Mouse (Mus musculus): ENCODE results near the gene Pms2. TPM values are rescaled to one million over a fixed set of nuclear protein-coding genes. Genes with fewer than 3 reads are reported as not detected.

Gene Pms2
- total and polyA plus RNA-seq, 2 experiments from 2014 or later = 8.0 to 10.5 TPM

- H3K9me3 ChIP-seq (replicated peaks; ENCODE audit: control insufficient read depth, low read length) = no peaks in the 10 kb centered on the region
- H3K4me2 ChIP-seq (ENCODE audit: low read depth, low read length) = no peak overlapping the region
- ATAC-seq (ENCODE audit: insufficient read depth, low read depth) (no peak), DNase-seq (ENCODE audit: low spot score) (no peak)
- no peak overlapping the region for H3K27ac ChIP-seq (ENCODE audit: low read depth)
- WGBS = 29% methylated on average over 3 of the region's 3 CpGs
- TF ChIP-seq CTCF (IDR thresholded peaks at IDR 0.05; ENCODE audit: low read depth) (no peak), EP300 (IDR thresholded peaks at IDR 0.05; ENCODE audit: low read depth) (no peak)
- H3K9ac ChIP-seq (replicated peaks; ENCODE audit: low read depth, low read length) = no peak overlapping the region
- H3K4me1 ChIP-seq (ENCODE audit: control insufficient read depth, insufficient read depth) = no peaks in the 10 kb centered on the region
- H3K4me3 ChIP-seq (ENCODE audit: low read depth, low read length) = no peak overlapping the region
- no peaks in the 10 kb centered on the region for H3K27me3 ChIP-seq (ENCODE audit: control insufficient read depth, insufficient read depth, low read length)
- H3K36me3 ChIP-seq (replicated peaks; ENCODE audit: control insufficient read depth, insufficient read depth, low read length) = no peaks in the 10 kb centered on the region
Observed at GRCm38 (mm10) chr5:143972628-143973027, 62.9 kb downstream of the Pms2 start.

- Histone ChIP-seq H3K4me1 (ENCODE audit: control insufficient read depth, insufficient read depth) (no peaks in the 10 kb centered on the region), H3K27me3 (ENCODE audit: control insufficient read depth, insufficient read depth, low read length) (no peaks in the 10 kb centered on the region), H3K9me3 (replicated peaks; ENCODE audit: control insufficient read depth, low read length) (no peaks in the 10 kb centered on the region), H3K9ac (replicated peaks; ENCODE audit: low read depth, low read length) (no peak overlapping the region), H3K4me2 (ENCODE audit: low read depth, low read length) (no peak overlapping the region), H3K27ac (ENCODE audit: low read depth) (no peak overlapping the region), H3K4me3 (ENCODE audit: low read depth, low read length) (no peak overlapping the region), H3K36me3 (replicated peaks; ENCODE audit: control insufficient read depth, insufficient read depth, low read length) (no peaks in the 10 kb centered on the region)
- WGBS = 45% methylated on average over 4 of the region's 4 CpGs
- TF ChIP-seq EP300 (IDR thresholded peaks at IDR 0.05; ENCODE audit: low read depth) (no peak), CTCF (IDR thresholded peaks at IDR 0.05; ENCODE audit: low read depth) (peak; percentile 88)
- DNase-seq (ENCODE audit: low spot score) (peak; percentile 31), ATAC-seq (ENCODE audit: insufficient read depth, low read depth) (peak; percentile 77)
Observed at GRCm38 (mm10) chr5:143974931-143975630, 65.3 kb downstream of the Pms2 start.

GRCm38 (mm10) chr5:143975631-143975933, 65.8 kb downstream of the Pms2 start:
- Histone ChIP-seq H3K27me3 (ENCODE audit: control insufficient read depth, insufficient read depth, low read length) (no peaks in the 10 kb centered on the region), H3K9me3 (replicated peaks; ENCODE audit: control insufficient read depth, low read length) (no peaks in the 10 kb centered on the region), H3K27ac (ENCODE audit: low read depth) (no peak overlapping the region), H3K9ac (replicated peaks; ENCODE audit: low read depth, low read length) (no peak overlapping the region), H3K36me3 (replicated peaks; ENCODE audit: control insufficient read depth, insufficient read depth, low read length) (no peaks in the 10 kb centered on the region), H3K4me1 (ENCODE audit: control insufficient read depth, insufficient read depth) (no peaks in the 10 kb centered on the region), H3K4me2 (ENCODE audit: low read depth, low read length) (no peak overlapping the region), H3K4me3 (ENCODE audit: low read depth, low read length) (no peak overlapping the region)
- TF ChIP-seq CTCF (IDR thresholded peaks at IDR 0.05; ENCODE audit: low read depth) = no peak
- TF ChIP-seq EP300 (IDR thresholded peaks at IDR 0.05; ENCODE audit: low read depth) = no peak
- DNase-seq (ENCODE audit: low spot score) = no peak
- peak; percentile 41 for ATAC-seq (ENCODE audit: insufficient read depth, low read depth)
- WGBS = 18% methylated on average over 2 of the region's 2 CpGs

GRCm38 (mm10) chr5:143976232-143976631, 66.5 kb downstream of the Pms2 start:
- H3K4me1 ChIP-seq (ENCODE audit: control insufficient read depth, insufficient read depth) = no peaks in the 10 kb centered on the region
- H3K36me3 ChIP-seq (replicated peaks; ENCODE audit: control insufficient read depth, insufficient read depth, low read length) = no peaks in the 10 kb centered on the region
- no peak for TF ChIP-seq EP300 (IDR thresholded peaks at IDR 0.05; ENCODE audit: low read depth)
- no peak for TF ChIP-seq CTCF (IDR thresholded peaks at IDR 0.05; ENCODE audit: low read depth)
- H3K9me3 ChIP-seq (replicated peaks; ENCODE audit: control insufficient read depth, low read length) = no peaks in the 10 kb centered on the region
- H3K9ac ChIP-seq (replicated peaks; ENCODE audit: low read depth, low read length) = no peak overlapping the region
- WGBS = 73% methylated on average over 11 of the region's 11 CpGs
- no peak overlapping the region for H3K4me3 ChIP-seq (ENCODE audit: low read depth, low read length)
- no peak overlapping the region for H3K4me2 ChIP-seq (ENCODE audit: low read depth, low read length)
- no peak for ATAC-seq (ENCODE audit: insufficient read depth, low read depth)
- no peak overlapping the region for H3K27ac ChIP-seq (ENCODE audit: low read depth)
- no peaks in the 10 kb centered on the region for H3K27me3 ChIP-seq (ENCODE audit: control insufficient read depth, insufficient read depth, low read length)
- DNase-seq (ENCODE audit: low spot score) = no peak

- H3K36me3 ChIP-seq (replicated peaks; ENCODE audit: control insufficient read depth, insufficient read depth, low read length) = no peaks in the 10 kb centered on the region
- no peak for TF ChIP-seq CTCF (IDR thresholded peaks at IDR 0.05; ENCODE audit: low read depth)
- TF ChIP-seq EP300 (IDR thresholded peaks at IDR 0.05; ENCODE audit: low read depth) = no peak
- H3K4me3 ChIP-seq (ENCODE audit: low read depth, low read length) = no peak overlapping the region
- no peaks in the 10 kb centered on the region for H3K27me3 ChIP-seq (ENCODE audit: control insufficient read depth, insufficient read depth, low read length)
- H3K9me3 ChIP-seq (replicated peaks; ENCODE audit: control insufficient read depth, low read length) = no peaks in the 10 kb centered on the region
- no peaks in the 10 kb centered on the region for H3K4me1 ChIP-seq (ENCODE audit: control insufficient read depth, insufficient read depth)
- H3K4me2 ChIP-seq (ENCODE audit: low read depth, low read length) = no peak overlapping the region
- DNase-seq (ENCODE audit: low spot score) = no peak
- ATAC-seq (ENCODE audit: insufficient read depth, low read depth) = no peak
- 57% methylated on average over 16 of the region's 16 CpGs for WGBS
- no peak overlapping the region for H3K9ac ChIP-seq (replicated peaks; ENCODE audit: low read depth, low read length)
- no peak overlapping the region for H3K27ac ChIP-seq (ENCODE audit: low read depth)
Observed at GRCm38 (mm10) chr5:143976726-143977431, 67.1 kb downstream of the Pms2 start.
